Mouse (Mus musculus) kidney, postnatal 10 days (tissue): ENCODE measurements around the gene Sncb.
A peak's percentile ranks its signal among the peaks of the same experiment; 100 is the strongest.

Experiments
- DNase-seq: peaks from one replicate; pipeline ENCODE4 v3.0.0; 2021; ENCODE audit warnings: mixed read lengths

Gene Sncb

GRCm38 (mm10) chr13:54748190-54748589, 18.2 kb downstream of the Sncb start:
- DNase-seq = no peak

- DNase-seq = no peak
Measured at GRCm38 (mm10) chr13:54746896-54747295, 19.5 kb downstream of the Sncb start.

- DNase-seq = no peak
Measured at GRCm38 (mm10) chr13:54746110-54746509, 20.3 kb downstream of the Sncb start.

DNA sequence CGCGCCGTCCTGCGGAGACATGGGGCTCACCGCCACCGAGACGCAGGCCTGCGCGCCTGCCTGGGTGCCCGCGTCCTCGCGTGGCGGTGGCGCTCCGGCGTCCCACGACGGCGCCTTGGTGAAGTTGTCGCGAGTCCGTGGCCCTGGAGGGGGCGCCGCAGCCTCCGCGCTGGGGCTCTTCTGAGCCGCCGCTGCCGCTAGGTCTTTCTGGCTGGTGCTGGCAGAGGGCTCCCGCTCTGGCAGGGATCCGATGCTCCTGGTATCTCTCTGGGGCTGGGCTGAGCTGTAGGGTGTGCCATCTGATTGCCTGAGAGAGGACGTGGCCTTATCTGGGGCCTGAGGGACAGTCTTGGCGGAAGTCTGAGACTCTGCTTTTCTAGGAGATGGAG, 28.2 kb downstream of the Sncb start:
- DNase-seq = peak; percentile 12

DNA sequence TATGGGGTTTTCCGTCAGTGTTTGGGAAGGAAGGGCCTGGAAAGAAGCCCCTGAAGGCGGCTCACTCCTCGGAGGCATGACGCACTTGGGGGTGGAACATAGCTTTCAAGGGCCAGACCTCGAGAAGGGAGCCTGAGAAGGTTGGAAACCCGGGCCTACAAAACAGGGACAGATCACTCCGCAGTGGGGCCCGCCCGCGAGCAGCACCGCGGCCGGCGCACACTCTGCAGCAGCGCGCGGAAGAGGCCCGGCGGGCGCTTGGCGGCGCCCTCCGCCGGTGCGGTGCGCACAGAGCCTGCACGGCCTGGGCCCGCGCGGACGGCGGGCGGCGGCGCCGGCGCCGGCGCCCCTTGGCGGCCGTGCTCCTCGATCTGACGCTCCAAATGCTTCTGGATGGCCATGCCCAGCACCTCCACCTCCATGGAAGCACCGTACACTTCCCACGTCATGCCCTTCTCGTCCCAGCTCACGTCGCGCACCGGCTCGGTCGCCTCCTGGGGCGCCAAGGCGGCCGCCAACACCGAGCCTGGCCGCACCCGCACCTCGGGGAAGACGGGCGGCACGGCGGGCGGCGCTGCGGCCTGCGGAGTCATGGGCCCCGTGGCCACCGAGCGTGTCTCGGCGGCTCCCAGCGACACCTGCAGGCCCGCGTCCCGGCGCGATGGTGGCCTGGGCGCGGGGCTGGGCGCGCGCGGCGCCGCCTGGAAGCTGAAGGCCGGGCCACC, 28.7 kb downstream of the Sncb start:
- DNase-seq = peak; percentile 38

DNA sequence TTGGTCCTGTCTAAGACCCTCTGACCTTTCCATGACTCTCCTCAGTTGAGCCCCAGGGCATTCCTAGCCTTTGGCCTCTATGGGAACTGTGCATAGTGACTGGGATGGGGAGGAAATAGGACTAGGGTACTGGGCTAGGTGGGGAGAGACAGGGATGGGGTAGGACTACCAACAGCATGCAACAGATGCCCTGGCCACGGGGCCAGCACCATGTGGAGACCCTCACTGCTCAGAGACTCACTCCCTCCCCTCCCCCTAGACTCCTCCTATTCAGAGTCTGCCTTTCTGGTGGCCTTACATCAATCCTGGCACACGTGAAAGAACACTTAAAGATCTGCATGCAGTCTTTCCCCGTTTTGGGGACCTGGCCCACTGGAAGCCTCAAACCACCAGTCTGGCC, 29.5 kb downstream of the Sncb start:
- DNase-seq = no peak

DNA sequence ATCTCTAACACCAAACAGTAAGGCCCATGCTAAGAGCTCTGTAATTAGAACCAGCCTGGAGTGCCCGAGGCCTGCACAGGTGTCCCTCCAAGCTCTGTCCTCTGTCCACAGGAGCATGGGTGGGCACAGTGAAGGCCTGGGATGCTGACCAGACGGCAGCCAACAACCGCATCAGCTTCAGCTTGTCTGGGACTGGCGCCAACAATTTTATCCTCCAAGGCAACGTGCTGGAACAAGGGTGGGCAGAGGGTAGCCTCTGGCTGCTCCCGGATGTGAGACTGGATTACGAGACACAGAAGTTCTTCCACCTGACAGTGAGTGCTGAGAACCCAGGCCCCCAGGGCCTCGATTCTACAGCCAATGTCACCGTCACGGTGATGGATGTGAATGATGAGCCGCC, 40.3 kb downstream of the Sncb start:
- DNase-seq = no peak

- DNase-seq = no peak
Measured at GRCm38 (mm10) chr13:54723143-54723542, 43.3 kb downstream of the Sncb start.

- peak; percentile 63 for DNase-seq
Measured at GRCm38 (mm10) chr13:54716916-54717315, 49.5 kb downstream of the Sncb start.

GRCm38 (mm10) chr13:54714996-54715395, 51.4 kb downstream of the Sncb start:
- no peak for DNase-seq

DNA sequence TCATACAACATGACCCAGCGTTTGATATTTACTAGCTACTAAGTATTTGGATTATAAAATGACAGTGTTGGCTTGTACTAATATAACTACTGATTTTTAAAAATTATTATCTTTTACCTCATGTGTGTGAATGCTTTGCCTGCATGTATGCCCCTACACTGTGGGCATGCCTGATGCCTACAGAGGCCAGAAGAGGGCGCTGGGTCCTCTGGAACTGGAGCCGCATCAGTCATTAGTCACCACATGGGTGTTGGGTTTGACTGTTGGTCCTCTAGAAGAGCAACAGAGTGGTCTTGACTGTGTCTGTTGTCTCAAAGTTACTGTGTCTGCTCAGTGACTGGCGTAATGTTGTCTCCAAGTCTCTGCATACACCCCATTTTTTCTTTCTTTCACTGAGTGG, 52.0 kb downstream of the Sncb start:
- DNase-seq = no peak

- DNase-seq = no peak
Measured at GRCm38 (mm10) chr13:54710866-54711265, 55.5 kb downstream of the Sncb start.
